Comparison of ENCODE assay signal across 8 mouse cellular contexts in the genomic region with DNA sequence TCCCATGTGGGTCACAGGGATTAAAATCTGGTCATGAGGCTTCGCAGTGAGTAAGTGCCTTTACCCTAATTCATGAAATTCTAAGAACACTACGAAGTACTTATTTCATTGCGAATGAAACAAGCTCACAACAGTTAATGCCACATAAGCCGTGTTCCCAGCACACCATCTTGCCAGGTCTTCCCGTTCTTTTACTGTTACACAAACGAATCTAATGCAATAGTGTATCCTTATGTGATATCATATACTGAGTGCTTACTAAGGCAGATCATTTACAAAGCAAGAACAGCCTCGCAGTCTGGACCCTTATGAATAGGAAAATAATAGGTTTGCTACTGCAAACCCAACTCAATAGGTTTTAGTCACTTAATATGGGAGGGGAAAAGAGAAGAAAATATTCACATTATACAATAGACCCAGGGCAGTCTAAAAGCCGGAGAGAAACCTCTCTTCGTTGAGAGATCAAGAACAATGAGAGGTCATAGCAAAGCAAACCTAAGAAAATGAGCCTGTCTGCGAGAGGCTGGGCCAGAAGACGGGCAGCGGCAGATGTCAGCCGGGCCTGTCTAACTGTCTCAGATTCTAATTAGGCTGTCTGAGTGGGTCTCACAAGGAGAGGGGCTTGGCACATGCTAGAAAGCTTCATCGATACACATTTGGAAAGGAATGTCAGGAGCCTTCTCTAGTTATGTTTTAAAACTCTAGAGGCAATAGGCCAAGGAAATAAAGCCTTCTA. TPM values are rescaled to one million over a fixed set of nuclear protein-coding genes. Genes with fewer than 3 reads are reported as not detected.
A peak's percentile ranks its signal among the peaks of the same experiment; 100 is the strongest.
DNase-seq lines count a peak whose midpoint lies in the region; ATAC-seq and TF ChIP-seq lines count a peak whose summit lies in the region.

No protein-coding gene starts in this region.

- ATAC-seq in forebrain, embryonic 16.5 days: peak; percentile 35
- no peak for ATAC-seq in liver, embryonic 16.5 days (ENCODE audit: low read depth)
- no peak for ATAC-seq in granulocyte monocyte progenitor cell, adult 5-6 weeks (replicated peaks; ENCODE audit: poor library complexity, severe bottlenecking)

- H3K4me2 ChIP-seq in forebrain, embryonic 16.5 days (ENCODE audit: low read length): peak overlapping the region; percentile 59
- peak overlapping the region; percentile 69 for H3K4me2 ChIP-seq in liver, embryonic 16.5 days (ENCODE audit: low read depth, low read length)

- H3K4me3 ChIP-seq in kidney, adult 2 months (ENCODE audit: insufficient read depth, low read depth, low read length): peak overlapping the region; percentile 89
- peak overlapping the region; percentile 88 for H3K4me3 ChIP-seq in forebrain, embryonic 16.5 days (replicated peaks; ENCODE audit: low read length)
- H3K4me3 ChIP-seq in liver, embryonic 16.5 days (ENCODE audit: low read depth, low read length): peak overlapping the region; percentile 63

- H3K4me1 ChIP-seq in kidney, adult 2 months (ENCODE audit: control insufficient read depth, insufficient read depth, low read length): no peaks in the 10 kb centered on the region
- peaks cover 12% of the 10 kb centered on the region for H3K4me1 ChIP-seq in forebrain, embryonic 16.5 days (replicated peaks; ENCODE audit: control insufficient read depth, insufficient read depth, low read length)
- peaks cover 4% of the 10 kb centered on the region for H3K4me1 ChIP-seq in liver, embryonic 16.5 days (ENCODE audit: control insufficient read depth, low read depth, low read length)

- H3K36me3 ChIP-seq in kidney, adult 2 months (ENCODE audit: control insufficient read depth, insufficient read depth, low read length): no peaks in the 10 kb centered on the region; the same call in 1 of the 2 replicates
- peaks cover 12% of the 10 kb centered on the region for H3K36me3 ChIP-seq in forebrain, embryonic 16.5 days (ENCODE audit: control insufficient read depth, insufficient read depth)
- H3K36me3 ChIP-seq in liver, embryonic 16.5 days (ENCODE audit: control insufficient read depth, insufficient read depth): no peaks in the 10 kb centered on the region; the same call in 1 of the 2 replicates

- TF ChIP-seq POLR2A in kidney, adult 2 months (IDR thresholded peaks at IDR 0.05; ENCODE audit: low read depth, low read length): no peak

- no peaks in the 10 kb centered on the region for H3K9me3 ChIP-seq in forebrain, embryonic 16.5 days (ENCODE audit: control insufficient read depth, low read length)
- H3K9me3 ChIP-seq in liver, embryonic 16.5 days (replicated peaks; ENCODE audit: control insufficient read depth, low read length): no peaks in the 10 kb centered on the region

- WGBS in kidney, adult 2 months: 43% methylated on average over 14 of the region's 14 CpGs
- 16% methylated on average over 14 of the region's 14 CpGs for WGBS in forebrain, embryonic 16.5 days
- WGBS in liver, embryonic 16.5 days (ENCODE audit: insufficient replicate concordance): 39% methylated on average over 14 of the region's 14 CpGs

- no peak for DNase-seq in kidney, adult 2 months
- DNase-seq in kidney, postnatal 10 days: no peak
- peak; percentile 22 for DNase-seq in R1 (ENCODE audit: low read depth, low spot score)
- DNase-seq in B cell, adult 2 months: no peak
- no peak for DNase-seq in kidney, postnatal 25 days

- H3K27ac ChIP-seq in kidney, adult 2 months (ENCODE audit: insufficient read depth, low read depth, low read length): no peak overlapping the region
- peak overlapping the region; percentile 94 for H3K27ac ChIP-seq in forebrain, embryonic 16.5 days (ENCODE audit: low read length)
- H3K27ac ChIP-seq in liver, embryonic 16.5 days (ENCODE audit: low read length): no peak overlapping the region

- TF ChIP-seq CTCF in kidney, adult 2 months (conservative IDR thresholded peaks at IDR 0.05; ENCODE audit: insufficient read depth, insufficient read length, low read depth, low read length): no peak

- H3K9ac ChIP-seq in forebrain, embryonic 16.5 days (replicated peaks; ENCODE audit: low read depth, low read length): peak overlapping the region; percentile 93
- peak overlapping the region; percentile 59 for H3K9ac ChIP-seq in liver, embryonic 16.5 days (ENCODE audit: low read depth, low read length)

- no peaks in the 10 kb centered on the region for H3K27me3 ChIP-seq in kidney, adult 2 months (replicated peaks; ENCODE audit: control insufficient read depth, insufficient read depth, low read length)
- no peaks in the 10 kb centered on the region for H3K27me3 ChIP-seq in forebrain, embryonic 16.5 days (replicated peaks; ENCODE audit: control insufficient read depth, insufficient read depth, low read length)
- no peaks in the 10 kb centered on the region for H3K27me3 ChIP-seq in liver, embryonic 16.5 days (ENCODE audit: control insufficient read depth, insufficient read depth, low read depth, low read length)

RNA-seq across cellular contexts. Expression of a gene that starts 1.3 kb away (rescaled TPM):
- 12.3 and 15.3 TPM in 2 replicates for polyA plus RNA-seq in kidney, adult 2 months (2012; rRNA removed)
- polyA plus RNA-seq in forebrain, embryonic 16.5 days (2015; fragmentation: Nextera tagmentation; extraction: Ambion mirVana): 193 and 229 TPM in 2 replicates
- polyA plus RNA-seq in liver, embryonic 16.5 days (2015; fragmentation: Nextera tagmentation; extraction: Ambion mirVana): 35.1 and 42.4 TPM in 2 replicates
- total RNA-seq in granulocyte monocyte progenitor cell, adult 5-6 weeks (2014; fragmentation: Nextera tagmentation): 299 and 316 TPM in 2 replicates
- total RNA-seq in granulocyte monocyte progenitor cell, adult 5-6 weeks (2017): 354 and 417 TPM in 2 replicates

RNA-seq across cellular contexts. Expression of a gene that starts 33.9 kb away (rescaled TPM):
- 31.8 and 39.3 TPM in 2 replicates for polyA plus RNA-seq in kidney, adult 2 months (2012; rRNA removed)
- 12.1 and 15.4 TPM in 2 replicates for polyA plus RNA-seq in forebrain, embryonic 16.5 days (2015; fragmentation: Nextera tagmentation; extraction: Ambion mirVana)
- 2.7 and 3.0 TPM in 2 replicates for polyA plus RNA-seq in liver, embryonic 16.5 days (2015; fragmentation: Nextera tagmentation; extraction: Ambion mirVana)
- 55.7 and 61.4 TPM in 2 replicates for total RNA-seq in granulocyte monocyte progenitor cell, adult 5-6 weeks (2014; fragmentation: Nextera tagmentation)
- 39.0 and 59.0 TPM in 2 replicates for total RNA-seq in granulocyte monocyte progenitor cell, adult 5-6 weeks (2017)
